Mouse (Mus musculus) left cerebral cortex, postnatal 36 days (tissue): Measurements from ENCODE around the gene Mib2. TPM values are rescaled to one million over a fixed set of nuclear protein-coding genes. Genes with fewer than 3 reads are reported as not detected.
"Not testable (repeated sequence)": the region's sequence is repeated elsewhere in the genome, so short reads cannot be mapped to it uniquely, and the experiment has no call there.

Experiments
- DNase-seq, 2 experiments: peaks; one replicate each; pipeline ENCODE4 v3.0.0; 2021 to 2022; ENCODE audit warnings: low spot score in 2 of 2, mixed read lengths in 1 of 2
- intact Hi-C: fragments of 180-260 bp; cut with DNase I; formaldehyde crosslinking; loops from one replicate; pipeline ENCODE4 v1.15.1; 2025
- total RNA-seq, 2 experiments: library from RNA; stranded (reverse); gene quantifications; 2 replicates each; pipeline ENCODE4 v1.2.3; 2021

Gene Mib2
- 100 to 1,000 TPM; 113 to 122 TPM for total RNA-seq

- peak; percentile 97 to 98 for DNase-seq
- intact Hi-C loops, result loop anchor here (1.0 to 5.0 kb wide), 4 partner anchors 25 to 93 kb away; partner anchors contain the start of genes Atad3a and Fndc10
Observed at GRCm38 (mm10) chr4:155668689-155669597, at the start of gene Mib2. Mib2 (minus strand) TSS chr4:155669198.

DNA sequence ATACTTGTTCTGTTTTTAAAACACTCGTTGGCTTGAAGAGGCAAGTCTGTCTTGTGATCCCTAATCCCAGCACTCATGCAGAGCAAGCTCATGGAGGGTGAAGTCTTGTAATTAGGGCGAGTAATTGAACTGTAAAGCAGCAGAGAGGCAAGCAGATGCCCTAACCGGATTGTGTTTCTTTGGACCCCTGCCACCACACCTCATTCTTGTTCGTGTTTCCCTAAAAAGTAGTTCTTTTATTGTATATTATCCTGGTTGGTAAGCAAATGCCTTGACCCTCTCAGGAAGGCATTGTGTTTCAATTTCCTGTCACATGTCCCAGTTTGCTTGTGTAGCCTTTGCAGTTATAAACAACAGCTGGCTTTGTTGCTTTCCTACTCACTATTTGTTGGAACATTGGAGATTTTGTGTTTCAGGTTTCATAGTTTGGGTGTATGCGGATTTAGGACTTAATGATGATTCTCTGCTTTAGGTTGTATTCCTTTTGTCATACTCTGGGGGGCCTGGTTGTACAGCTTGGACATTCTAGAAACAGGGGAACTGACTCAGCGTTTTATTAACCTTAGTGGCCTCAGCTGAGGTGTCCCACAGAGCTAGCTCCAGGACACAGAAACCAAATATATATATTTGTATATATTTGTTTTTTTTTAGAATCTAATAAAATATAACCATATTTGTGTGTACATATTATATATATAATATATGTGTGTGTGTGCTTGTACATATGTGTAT is 41.7 kb upstream of the Mib2 start:
- DNase-seq, result no peak

GRCm38 (mm10) chr4:155708988-155709387 is 40.0 kb upstream of the Mib2 start:
- intact Hi-C loops, result loop anchor here (5.0 kb wide), 1 partner anchor 42 kb away; the partner anchor contains the start of gene Mib2
- DNase-seq, result no peak

More for the DNA sequence above, 41.7 kb upstream of the Mib2 start:
- intact Hi-C loops, result no loop called here

- intact Hi-C loops, result loop anchor here (5.0 kb wide), 1 partner anchor 41 kb away; the partner anchor contains the start of gene Mib2
- no peak for DNase-seq
Observed at GRCm38 (mm10) chr4:155708582-155708981, 39.6 kb upstream of the Mib2 start.

DNA sequence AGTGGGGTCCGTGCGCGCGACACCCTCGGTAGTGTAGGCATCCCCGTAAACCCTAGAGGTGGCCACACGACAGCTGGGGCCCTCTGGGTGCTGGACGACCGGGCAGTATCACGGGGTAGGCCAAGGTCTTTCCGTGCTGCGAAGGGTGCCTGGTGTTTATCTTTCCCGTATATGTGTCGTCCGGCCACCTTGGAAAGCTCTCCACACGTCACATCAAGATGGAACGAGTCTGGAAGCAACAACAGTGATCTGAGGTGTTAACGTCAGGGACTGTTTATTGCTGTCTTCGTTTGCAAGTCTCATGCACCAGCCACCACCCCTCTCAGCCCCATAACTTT is 36.6 kb upstream of the Mib2 start:
- intact Hi-C loops, result loop anchor here (5.0 kb wide), 1 partner anchor 38 kb away; the partner anchor contains the start of gene Mib2

DNA sequence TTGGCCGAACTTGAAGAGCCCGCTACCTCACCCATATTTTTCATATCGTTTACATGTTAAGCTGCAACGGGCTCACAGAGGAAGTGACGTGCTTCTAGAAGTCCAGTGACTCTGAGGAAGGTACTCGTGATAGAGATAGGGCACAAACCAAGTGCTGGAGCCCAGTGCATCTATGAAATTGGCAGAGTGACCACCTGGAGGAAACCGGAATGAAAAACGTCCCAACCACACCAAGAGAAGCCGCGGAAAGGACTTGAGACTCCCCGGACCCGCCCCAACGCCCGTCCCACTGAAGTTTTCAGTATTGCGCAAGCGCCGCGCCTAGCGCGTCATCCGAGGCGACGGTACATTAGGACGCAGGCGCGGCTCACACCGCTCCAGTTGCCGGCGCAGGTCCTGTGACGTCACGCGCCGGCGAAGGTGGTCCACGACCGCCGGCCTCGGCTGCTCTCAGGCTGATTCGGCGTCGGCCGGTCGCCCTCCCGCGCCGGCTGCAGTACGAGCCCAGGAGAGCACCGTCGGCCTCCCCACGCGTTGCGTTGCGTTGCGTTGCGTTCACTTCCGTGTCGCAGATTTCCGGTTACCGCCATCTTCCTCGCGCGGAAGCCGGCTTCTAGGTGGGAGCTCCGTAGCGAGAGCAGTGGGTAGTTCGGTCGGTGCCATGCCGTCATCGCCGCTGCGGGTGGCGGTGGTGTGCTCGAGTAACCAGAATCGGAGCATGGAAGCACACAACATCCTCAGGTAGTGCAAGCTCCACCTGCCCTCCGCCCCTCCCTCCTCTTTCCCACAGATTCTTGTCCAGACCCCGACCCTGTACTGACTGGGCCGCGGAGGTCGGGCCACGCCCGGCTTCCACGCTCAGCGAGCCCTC is 36.0 kb upstream of the Mib2 start, which contains the start of gene Ssu72:
Gene Ssu72, plus strand, starts transcription at position 80 of the 871 bp plus-strand sequence.
- peak; percentile 98 for DNase-seq
- intact Hi-C loops, result loop anchor here (5.0 kb wide), 1 partner anchor 38 kb away; the partner anchor contains the start of gene Mib2

More for the DNA sequence above, 36.6 kb upstream of the Mib2 start:
- no peak for DNase-seq

- intact Hi-C loops, result no loop called here
- no peak for DNase-seq
Observed at GRCm38 (mm10) chr4:155703425-155703929, 34.5 kb upstream of the Mib2 start.

DNA sequence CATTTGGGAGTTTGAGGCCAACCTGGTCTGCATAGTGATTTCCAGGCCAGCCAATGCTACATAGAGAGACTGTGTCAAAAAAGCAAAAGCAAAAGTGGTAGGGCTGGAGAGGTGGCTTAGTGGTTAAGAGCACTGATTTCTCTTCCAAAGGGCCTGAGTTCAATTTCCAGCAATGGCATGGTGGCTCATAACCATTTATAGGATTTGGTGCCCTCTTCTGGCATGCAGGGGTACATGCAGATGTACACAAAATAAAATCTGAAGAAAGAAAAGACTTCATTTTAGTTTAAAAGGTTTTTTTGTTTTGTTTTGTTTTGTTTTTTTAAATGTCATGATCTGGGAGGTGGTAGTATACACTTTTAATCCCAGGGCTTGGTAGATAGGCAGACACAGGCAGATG is 31.4 kb upstream of the Mib2 start:
- intact Hi-C loops, result no loop called here

DNA sequence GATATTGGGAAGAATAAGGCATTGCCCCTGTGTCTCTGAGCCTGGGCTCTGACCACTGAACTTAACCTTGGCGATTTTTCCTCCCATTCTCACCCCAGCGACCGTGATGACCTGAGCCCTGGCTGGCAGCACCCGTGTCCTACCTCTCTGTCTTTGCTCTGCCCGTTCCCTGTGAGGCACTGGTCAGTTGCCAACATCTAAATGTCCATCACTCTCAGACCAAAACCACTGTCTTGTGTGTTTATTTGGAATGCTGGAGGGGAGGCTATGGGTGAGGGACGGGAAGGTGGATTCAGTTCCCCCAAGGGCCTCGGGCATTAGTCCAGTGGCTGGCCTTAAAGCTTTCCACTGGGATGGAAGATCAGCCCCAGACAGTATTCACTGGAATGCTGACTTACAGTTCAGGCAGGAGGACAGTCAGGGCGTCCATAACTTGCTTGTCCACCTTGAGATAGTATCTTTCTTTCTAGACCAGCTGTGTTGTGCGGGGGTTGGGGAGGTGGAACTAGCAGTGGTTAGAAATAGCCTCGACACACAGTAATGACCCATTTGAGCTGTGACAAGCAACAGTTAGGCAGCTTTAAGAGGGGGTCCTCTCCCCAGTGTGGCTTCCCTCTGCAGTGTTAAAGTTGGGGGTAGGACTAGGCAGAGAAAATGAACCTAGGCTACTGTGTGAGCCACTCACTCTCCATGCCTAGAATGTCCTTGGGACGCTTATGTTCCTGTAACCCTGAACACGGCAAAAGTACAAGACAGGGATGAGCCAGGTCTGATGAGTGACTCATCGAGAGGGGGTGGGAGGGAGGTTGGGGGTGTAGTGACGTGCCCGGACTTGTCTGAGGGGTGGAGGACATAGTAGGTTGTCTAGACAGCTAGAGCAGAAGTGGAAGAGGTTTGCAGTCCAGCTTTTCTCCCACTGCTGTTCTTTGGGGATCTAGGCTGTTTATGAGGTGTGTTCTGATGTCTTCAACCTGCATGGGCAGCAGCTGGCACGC is 27.6 kb upstream of the Mib2 start:
- intact Hi-C loops, result no loop called here
- DNase-seq, result peak in 1 of 2 experiments; percentile 16

More for the DNA sequence above, 31.4 kb upstream of the Mib2 start:
- no peak for DNase-seq

- no peak for DNase-seq
- intact Hi-C loops, result no loop called here
Observed at GRCm38 (mm10) chr4:155695531-155696062, 26.6 kb upstream of the Mib2 start.

DNA sequence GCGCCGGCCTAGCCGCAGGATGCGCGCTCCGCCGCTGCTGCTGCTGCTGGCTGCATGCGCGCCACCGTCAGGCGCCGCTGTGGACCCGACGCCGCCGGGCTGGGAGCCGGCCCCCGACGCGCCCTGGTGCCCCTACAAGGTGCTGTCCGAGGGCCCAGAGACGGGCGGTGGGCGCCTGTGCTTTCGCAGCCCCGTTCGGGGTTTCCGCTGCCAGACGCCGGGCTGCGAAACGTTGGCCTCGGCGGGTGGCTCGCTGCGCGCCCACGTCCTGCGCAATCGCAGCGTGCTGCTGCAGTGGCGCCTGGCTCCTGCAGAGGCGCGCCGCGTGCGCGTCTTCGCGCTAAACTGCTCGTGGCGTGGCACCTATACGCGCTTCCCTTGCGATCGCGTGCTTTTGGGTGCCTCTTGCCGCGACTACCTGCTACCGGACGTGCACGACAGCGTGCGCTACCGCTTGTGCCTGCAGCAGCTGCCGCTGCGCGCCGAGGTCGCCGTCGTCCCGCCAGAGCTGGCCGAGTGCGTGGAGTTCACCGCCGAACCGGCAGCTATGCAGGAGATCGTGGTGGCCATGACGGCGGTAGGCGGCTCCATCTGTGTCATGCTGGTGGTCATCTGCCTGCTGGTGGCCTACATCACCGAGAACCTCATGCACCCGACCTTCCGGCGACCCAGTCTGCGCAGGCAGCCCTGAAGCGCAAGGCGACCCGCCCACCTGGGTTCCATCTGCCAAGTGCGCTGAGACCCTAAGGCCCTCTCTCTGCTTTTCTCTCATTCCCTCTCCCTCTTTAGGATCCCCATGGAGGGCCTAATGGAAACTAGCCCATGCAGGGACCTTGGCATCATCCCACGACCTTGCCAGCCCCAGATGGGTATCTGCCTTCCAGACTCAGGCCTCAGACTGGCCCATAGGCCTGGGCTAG is 25.7 kb upstream of the Mib2 start:
- intact Hi-C loops, result loop anchor here (1.0 kb wide), 1 partner anchor 25 kb away; the partner anchor contains the start of gene Mib2
- DNase-seq, result peak; percentile 85 to 89

GRCm38 (mm10) chr4:155694111-155694481 is 25.1 kb upstream of the Mib2 start, which contains the start of gene Fndc10:
Fndc10 (plus strand) TSS chr4:155694342.
- peak; percentile 76 to 83 for DNase-seq
- intact Hi-C loops, result loop anchor here (1.0 kb wide), 1 partner anchor 25 kb away; the partner anchor contains the start of gene Mib2

GRCm38 (mm10) chr4:155692421-155692820 is 23.4 kb upstream of the Mib2 start:
- DNase-seq, result no peak
- intact Hi-C loops, result no loop called here

GRCm38 (mm10) chr4:155690571-155691375 is 21.8 kb upstream of the Mib2 start:
- DNase-seq, result peak in 1 of 2 experiments; percentile 14
- intact Hi-C loops, result no loop called here

DNA sequence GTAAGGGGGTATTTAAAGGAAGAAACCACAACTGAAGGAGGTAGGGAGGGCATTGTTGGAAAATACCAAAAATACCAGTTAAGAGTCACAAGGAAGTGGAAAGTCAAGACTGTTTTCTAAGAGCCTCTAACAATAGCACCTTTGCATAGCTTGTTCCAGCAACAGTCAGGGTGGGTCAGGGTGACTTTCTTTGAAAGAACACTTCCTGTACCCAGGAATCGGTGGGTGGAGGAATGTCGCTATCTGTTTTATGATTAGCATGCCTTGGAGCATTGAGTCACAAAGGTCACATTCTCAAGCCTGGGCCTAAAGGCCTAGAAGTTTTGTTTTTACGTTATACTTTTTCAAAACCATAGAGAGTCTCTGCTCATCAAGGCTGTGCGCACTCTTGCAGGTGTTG is 18.8 kb upstream of the Mib2 start:
- intact Hi-C loops, DNase-seq: not testable (repeated sequence)
